Mouse (Mus musculus): ENCODE measurements at regions not wholly inside any gene's neighbourhood (a gene's known extent, or its start where the extent isn't known, plus 50 kb on each side); places are given as distances from the start of the nearest gene placed in this dataset.

DNA sequence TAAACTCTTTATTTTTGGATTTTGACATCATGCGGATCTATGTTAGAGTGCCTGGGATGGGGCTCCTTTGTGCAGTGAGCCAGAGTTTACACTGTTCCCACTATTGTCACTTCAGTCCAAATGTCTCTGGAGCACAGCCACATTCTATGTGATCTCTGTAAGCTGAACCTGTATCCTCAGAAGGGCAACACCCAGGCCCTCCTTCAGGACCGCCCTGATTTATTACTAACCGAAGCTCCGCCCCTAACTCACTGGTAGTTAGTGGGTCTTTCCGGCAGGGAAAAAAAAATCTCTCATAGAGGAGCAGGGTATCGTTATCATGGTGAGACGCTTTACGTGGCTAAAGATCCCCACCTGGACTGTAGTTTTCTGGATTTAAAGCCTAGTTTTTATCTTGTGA lies 263.6 kb downstream of the Mtx2 start:
- Histone ChIP-seq H3K9ac (ENCODE audit: low read depth, low read length) (no peak overlapping the region), H3K4me2 (replicated peaks; ENCODE audit: low read depth, low read length) (peak overlapping the region; percentile 29), H3K27me3 (ENCODE audit: control insufficient read depth, insufficient read depth, low read length) (no peaks in the 10 kb centered on the region), H3K9me3 (ENCODE audit: control insufficient read depth, low read length) (no peaks in the 10 kb centered on the region), H3K4me1 (ENCODE audit: control insufficient read depth, insufficient read depth, low read length) (peaks cover 30% of the 10 kb centered on the region), H3K4me3 (ENCODE audit: low read length) (no peak overlapping the region), H3K27ac (ENCODE audit: low read depth, low read length) (no peak overlapping the region), H3K36me3 (ENCODE audit: control insufficient read depth, insufficient read depth, low read length) (no peaks in the 10 kb centered on the region)
- 9% methylated on average over 8 of the region's 8 CpGs for WGBS
- ATAC-seq (ENCODE audit: low FRiP score, low TSS enrichment), result peak; percentile 75; the same call in 1 of the 2 replicates

DNA sequence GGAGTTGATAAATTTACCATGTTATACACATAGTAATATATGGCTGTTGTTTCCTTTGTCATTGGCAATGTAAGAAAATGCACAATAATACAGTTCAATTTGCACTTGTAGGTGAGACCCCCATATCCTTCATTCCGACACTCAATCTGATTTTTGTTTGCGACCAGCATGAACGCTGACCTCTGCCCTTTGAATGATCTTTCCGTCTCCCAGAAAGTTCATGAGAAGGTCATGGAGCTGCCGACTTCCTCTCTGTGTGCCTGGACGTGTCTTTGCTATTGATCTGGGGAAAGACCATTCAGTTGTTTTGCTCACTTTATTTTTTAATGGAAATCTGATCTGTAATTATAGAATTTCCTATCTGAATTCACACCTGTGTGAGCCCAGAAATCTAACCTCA lies 264.0 kb downstream of the Mtx2 start:
- Histone ChIP-seq H3K27me3 (ENCODE audit: control insufficient read depth, insufficient read depth, low read length) (no peaks in the 10 kb centered on the region), H3K4me1 (ENCODE audit: control insufficient read depth, insufficient read depth, low read length) (peaks cover 30% of the 10 kb centered on the region), H3K9me3 (ENCODE audit: control insufficient read depth, low read length) (no peaks in the 10 kb centered on the region), H3K4me2 (replicated peaks; ENCODE audit: low read depth, low read length) (peak overlapping the region; percentile 29), H3K9ac (ENCODE audit: low read depth, low read length) (no peak overlapping the region), H3K36me3 (ENCODE audit: control insufficient read depth, insufficient read depth, low read length) (no peaks in the 10 kb centered on the region), H3K4me3 (ENCODE audit: low read length) (no peak overlapping the region), H3K27ac (ENCODE audit: low read depth, low read length) (no peak overlapping the region)
- ATAC-seq (ENCODE audit: low FRiP score, low TSS enrichment), result no peak
- 4% methylated on average over 6 of the region's 6 CpGs for WGBS

DNA sequence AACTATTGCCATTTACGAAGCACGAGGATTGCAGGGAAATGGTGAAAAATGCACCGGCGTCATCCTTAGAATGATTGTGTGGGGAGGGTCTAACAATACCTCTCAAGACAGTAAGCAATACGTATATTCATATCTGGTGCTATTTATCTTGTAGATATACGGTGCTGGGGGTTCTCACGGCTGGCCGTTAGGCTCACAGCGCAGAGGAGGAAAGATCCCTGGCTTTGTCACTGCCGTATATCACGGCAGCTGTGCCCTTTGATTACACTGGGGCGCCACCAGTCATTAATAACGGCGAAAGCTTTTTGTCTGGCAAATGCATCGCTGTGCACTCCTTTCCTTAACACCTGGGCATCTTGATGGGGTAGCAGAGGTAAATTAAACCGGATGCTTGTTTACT lies 264.8 kb downstream of the Mtx2 start:
- Histone ChIP-seq H3K27ac (ENCODE audit: low read depth, low read length) (no peak overlapping the region), H3K4me3 (ENCODE audit: low read length) (no peak overlapping the region), H3K36me3 (ENCODE audit: control insufficient read depth, insufficient read depth, low read length) (no peaks in the 10 kb centered on the region), H3K9ac (ENCODE audit: low read depth, low read length) (no peak overlapping the region), H3K9me3 (ENCODE audit: control insufficient read depth, low read length) (no peaks in the 10 kb centered on the region), H3K4me2 (replicated peaks; ENCODE audit: low read depth, low read length) (peak overlapping the region; percentile 15), H3K27me3 (ENCODE audit: control insufficient read depth, insufficient read depth, low read length) (no peaks in the 10 kb centered on the region), H3K4me1 (ENCODE audit: control insufficient read depth, insufficient read depth, low read length) (peaks cover 30% of the 10 kb centered on the region)
- WGBS, result 12% methylated on average over 16 of the region's 16 CpGs
- no peak for ATAC-seq (ENCODE audit: low FRiP score, low TSS enrichment)

DNA sequence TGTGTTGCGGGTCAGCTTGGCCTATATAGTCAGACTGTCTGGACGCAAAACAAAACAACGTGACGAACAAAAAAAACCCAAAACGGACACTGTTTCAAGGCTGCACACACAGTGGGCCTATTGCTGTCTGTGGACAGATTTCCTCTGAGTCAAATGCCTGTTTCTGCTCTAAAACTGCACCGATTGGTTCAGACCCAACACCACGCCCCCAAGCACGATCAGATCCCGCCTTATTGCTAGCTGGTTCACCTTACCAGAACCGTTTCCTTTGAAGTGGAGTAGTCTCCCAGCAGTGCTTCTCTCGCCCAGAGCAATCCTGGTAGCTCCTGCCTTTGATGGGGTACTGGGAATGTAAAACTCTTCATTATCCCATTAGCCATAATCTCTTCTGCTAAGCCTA lies 275.9 kb downstream of the Mtx2 start:
- Histone ChIP-seq H3K27ac (ENCODE audit: low read depth, low read length) (no peak overlapping the region), H3K4me2 (replicated peaks; ENCODE audit: low read depth, low read length) (peak overlapping the region; percentile 25; the same call in 1 of the 2 replicates), H3K4me1 (ENCODE audit: control insufficient read depth, insufficient read depth, low read length) (peaks cover 20% of the 10 kb centered on the region), H3K27me3 (ENCODE audit: control insufficient read depth, insufficient read depth, low read length) (no peaks in the 10 kb centered on the region), H3K36me3 (ENCODE audit: control insufficient read depth, insufficient read depth, low read length) (no peaks in the 10 kb centered on the region), H3K9ac (ENCODE audit: low read depth, low read length) (no peak overlapping the region), H3K9me3 (ENCODE audit: control insufficient read depth, low read length) (no peaks in the 10 kb centered on the region), H3K4me3 (ENCODE audit: low read length) (no peak overlapping the region)
- WGBS, result 23% methylated on average over 11 of the region's 11 CpGs
- ATAC-seq (ENCODE audit: low FRiP score, low TSS enrichment), result peak; percentile 60; the same call in 1 of the 2 replicates

DNA sequence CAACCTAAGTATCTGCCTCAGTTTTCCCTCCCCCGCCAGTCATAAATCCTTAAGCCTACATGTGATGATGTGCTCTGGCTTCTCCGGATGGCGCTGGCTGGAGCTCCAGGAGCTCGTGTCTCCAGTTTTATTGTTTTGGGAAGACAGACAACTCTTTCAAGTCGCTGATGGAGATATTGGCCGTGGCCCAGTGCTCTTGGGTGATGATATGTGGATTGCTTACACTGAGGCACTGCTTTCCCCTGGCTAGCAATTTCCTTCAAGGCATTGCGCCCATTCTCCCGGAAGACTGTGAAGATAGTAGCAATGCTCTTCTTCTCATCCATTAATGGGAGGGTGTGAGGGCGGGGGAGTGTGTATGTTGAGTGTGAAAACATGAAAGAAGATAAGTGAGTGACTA lies 287.1 kb downstream of the Mtx2 start:
- no peak overlapping the region for H3K27ac ChIP-seq (ENCODE audit: low read depth, low read length)
- H3K9me3 ChIP-seq (ENCODE audit: control insufficient read depth, low read length), result no peaks in the 10 kb centered on the region
- 62% methylated on average over 9 of the region's 9 CpGs for WGBS
- no peaks in the 10 kb centered on the region for H3K36me3 ChIP-seq (ENCODE audit: control insufficient read depth, insufficient read depth, low read length)
- 0 out of 2 replicates have a peak, but pooled peaks cover 4% of the 10 kb centered on the region for H3K4me1 ChIP-seq (ENCODE audit: control insufficient read depth, insufficient read depth, low read length)
- no peaks in the 10 kb centered on the region for H3K27me3 ChIP-seq (ENCODE audit: control insufficient read depth, insufficient read depth, low read length)
- H3K4me3 ChIP-seq (ENCODE audit: low read length), result no peak overlapping the region
- no peak for ATAC-seq (ENCODE audit: low FRiP score, low TSS enrichment)
- H3K4me2 ChIP-seq (replicated peaks; ENCODE audit: low read depth, low read length), result no peak overlapping the region
- H3K9ac ChIP-seq (ENCODE audit: low read depth, low read length), result no peak overlapping the region

DNA sequence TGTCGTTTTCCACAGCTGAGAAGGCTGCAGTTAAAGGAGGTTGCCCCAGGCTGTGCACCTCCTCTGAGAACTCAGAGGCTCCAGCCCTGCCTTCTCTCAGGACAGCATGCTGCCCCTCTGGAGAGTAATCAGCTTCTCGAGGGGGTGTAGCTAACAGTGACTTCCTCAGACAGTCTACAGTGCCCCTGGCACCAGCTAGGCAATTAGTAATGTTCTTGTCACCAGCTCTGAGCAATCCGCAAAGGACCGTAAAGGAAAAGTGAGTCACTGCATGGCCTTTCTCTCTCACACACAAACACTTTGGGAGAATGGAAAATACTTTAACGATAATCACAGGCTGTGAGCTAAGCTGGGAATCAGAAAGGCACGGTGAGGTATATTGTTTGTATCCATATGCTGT lies 288.8 kb downstream of the Mtx2 start:
- H3K36me3 ChIP-seq (ENCODE audit: control insufficient read depth, insufficient read depth, low read length), result no peaks in the 10 kb centered on the region
- H3K9me3 ChIP-seq (ENCODE audit: control insufficient read depth, low read length), result no peaks in the 10 kb centered on the region
- H3K9ac ChIP-seq (ENCODE audit: low read depth, low read length), result no peak overlapping the region
- no peak overlapping the region for H3K4me2 ChIP-seq (replicated peaks; ENCODE audit: low read depth, low read length)
- H3K4me3 ChIP-seq (ENCODE audit: low read length), result no peak overlapping the region
- ATAC-seq (ENCODE audit: low FRiP score, low TSS enrichment), result peak; percentile 37; the same call in 1 of the 2 replicates
- H3K27me3 ChIP-seq (ENCODE audit: control insufficient read depth, insufficient read depth, low read length), result no peaks in the 10 kb centered on the region
- 0 out of 2 replicates have a peak, but pooled peaks cover 4% of the 10 kb centered on the region for H3K4me1 ChIP-seq (ENCODE audit: control insufficient read depth, insufficient read depth, low read length)
- WGBS, result 15% methylated on average over 6 of the region's 6 CpGs
- no peak overlapping the region for H3K27ac ChIP-seq (ENCODE audit: low read depth, low read length)

DNA sequence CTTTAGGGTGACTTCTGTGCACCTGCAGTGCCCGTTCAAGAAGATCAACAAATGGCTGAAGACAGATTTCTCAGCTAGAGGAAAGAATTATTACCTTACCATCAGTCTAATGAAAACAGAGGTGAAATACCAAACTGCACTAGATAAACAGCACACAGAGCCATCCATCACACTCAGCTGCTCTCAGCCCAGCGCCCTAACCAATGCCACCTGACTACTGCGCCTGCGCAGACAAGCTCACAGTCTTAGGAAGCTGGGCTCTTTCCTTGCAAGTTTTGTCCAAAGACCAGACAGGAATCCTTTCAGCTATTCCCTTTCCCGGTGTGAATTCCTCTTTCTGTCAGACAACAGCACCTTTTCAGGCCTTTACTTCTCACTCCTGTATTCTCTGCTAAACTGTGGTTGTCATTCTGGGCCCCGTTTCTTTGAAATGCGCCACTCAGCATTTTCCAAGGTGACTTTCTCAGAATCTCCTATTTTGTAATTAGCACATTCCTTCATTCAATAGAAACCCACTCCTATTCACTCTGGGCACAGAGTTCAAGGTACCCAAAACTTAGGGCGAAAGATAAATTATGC lies 292.8 kb downstream of the Mtx2 start:
- WGBS, result 53% methylated on average over 8 of the region's 8 CpGs
- H3K9me3 ChIP-seq (ENCODE audit: control insufficient read depth, low read length), result no peaks in the 10 kb centered on the region
- H3K4me3 ChIP-seq (ENCODE audit: low read length), result no peak overlapping the region
- no peaks in the 10 kb centered on the region for H3K36me3 ChIP-seq (ENCODE audit: control insufficient read depth, insufficient read depth, low read length)
- no peak overlapping the region for H3K27ac ChIP-seq (ENCODE audit: low read depth, low read length)
- no peaks in the 10 kb centered on the region for H3K27me3 ChIP-seq (ENCODE audit: control insufficient read depth, insufficient read depth, low read length)
- H3K4me2 ChIP-seq (replicated peaks; ENCODE audit: low read depth, low read length), result no peak overlapping the region
- peak; percentile 63; the same call in 1 of the 2 replicates for ATAC-seq (ENCODE audit: low FRiP score, low TSS enrichment)
- 0 out of 2 replicates have a peak, but pooled peaks cover 4% of the 10 kb centered on the region for H3K4me1 ChIP-seq (ENCODE audit: control insufficient read depth, insufficient read depth, low read length)
- H3K9ac ChIP-seq (ENCODE audit: low read depth, low read length), result no peak overlapping the region

DNA sequence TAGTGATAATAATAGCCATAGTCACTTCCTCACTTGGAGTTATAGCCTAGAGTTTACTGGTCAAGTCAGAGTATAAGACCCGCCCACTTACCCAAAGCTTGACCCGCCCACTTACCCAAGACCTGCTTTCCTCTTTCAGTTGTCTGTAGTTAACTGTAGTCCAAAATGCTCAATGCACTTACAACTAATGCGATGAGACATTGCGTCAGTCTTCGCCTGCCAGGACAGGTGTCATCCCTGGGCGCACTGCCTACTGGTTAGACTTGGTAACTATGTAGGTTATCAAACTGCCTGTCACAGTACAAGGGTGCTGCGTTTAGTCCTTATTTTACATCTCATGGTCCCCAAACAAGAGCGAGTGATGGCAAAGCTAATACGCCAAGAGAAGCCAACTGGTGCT lies 294.0 kb downstream of the Mtx2 start:
- no peak overlapping the region for H3K4me2 ChIP-seq (replicated peaks; ENCODE audit: low read depth, low read length)
- H3K9ac ChIP-seq (ENCODE audit: low read depth, low read length), result no peak overlapping the region
- no peak for ATAC-seq (ENCODE audit: low FRiP score, low TSS enrichment)
- no peak overlapping the region for H3K4me3 ChIP-seq (ENCODE audit: low read length)
- H3K4me1 ChIP-seq (ENCODE audit: control insufficient read depth, insufficient read depth, low read length), result no peaks in the 10 kb centered on the region
- no peaks in the 10 kb centered on the region for H3K27me3 ChIP-seq (ENCODE audit: control insufficient read depth, insufficient read depth, low read length)
- H3K27ac ChIP-seq (ENCODE audit: low read depth, low read length), result no peak overlapping the region
- H3K9me3 ChIP-seq (ENCODE audit: control insufficient read depth, low read length), result no peaks in the 10 kb centered on the region
- no peaks in the 10 kb centered on the region for H3K36me3 ChIP-seq (ENCODE audit: control insufficient read depth, insufficient read depth, low read length)
- WGBS, result 96% methylated on average over 9 of the region's 9 CpGs

DNA sequence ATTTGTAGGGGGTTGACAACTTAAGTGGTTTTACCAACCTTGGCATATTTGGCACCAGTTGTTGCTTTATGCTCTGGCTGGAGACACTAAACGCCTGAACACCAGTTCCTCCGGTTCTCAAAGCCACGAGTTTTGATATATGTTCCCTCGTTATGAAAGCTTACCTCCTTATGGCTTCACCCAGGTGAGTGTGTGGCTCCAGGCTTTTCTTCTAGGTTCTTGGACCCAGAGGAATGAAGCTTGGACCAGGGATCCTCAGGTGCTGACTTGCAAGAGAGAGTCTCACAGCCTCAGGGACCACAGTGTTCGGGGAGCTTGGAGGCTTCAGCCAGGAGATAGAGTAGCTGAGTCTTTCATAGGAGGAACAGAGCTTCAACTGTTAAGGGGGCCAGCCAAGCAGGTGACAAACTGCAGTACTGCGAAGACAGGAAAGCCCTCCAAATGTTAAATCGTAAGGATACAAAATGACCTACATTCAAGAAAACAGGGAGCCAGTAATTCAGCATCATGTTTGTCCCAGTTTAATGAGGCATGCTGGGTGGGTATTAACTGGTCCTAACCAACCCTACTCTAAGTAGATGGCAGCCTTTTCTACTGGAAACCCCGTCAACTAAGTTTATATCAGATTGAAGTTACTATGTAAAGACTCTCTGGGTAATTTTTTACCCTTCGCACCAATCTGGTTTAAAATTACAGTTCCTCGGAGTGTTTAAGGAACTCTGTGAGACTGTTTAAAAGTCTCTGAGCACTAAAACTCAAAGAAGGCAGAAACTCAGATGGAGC lies 307.9 kb downstream of the Mtx2 start:
- 57% methylated on average over 10 of the region's 10 CpGs for WGBS
- Histone ChIP-seq H3K36me3 (ENCODE audit: control insufficient read depth, insufficient read depth, low read length) (no peaks in the 10 kb centered on the region), H3K9ac (ENCODE audit: low read depth, low read length) (peak overlapping the region; percentile 46), H3K9me3 (ENCODE audit: control insufficient read depth, low read length) (no peaks in the 10 kb centered on the region), H3K27ac (ENCODE audit: low read depth, low read length) (peak overlapping the region; percentile 76), H3K4me1 (ENCODE audit: control insufficient read depth, insufficient read depth, low read length) (peaks cover 10% of the 10 kb centered on the region), H3K27me3 (ENCODE audit: control insufficient read depth, insufficient read depth, low read length) (no peaks in the 10 kb centered on the region; the same call in 1 of the 2 replicates), H3K4me3 (ENCODE audit: low read length) (peak overlapping the region; percentile 24; the same call in 1 of the 2 replicates), H3K4me2 (replicated peaks; ENCODE audit: low read depth, low read length) (peak overlapping the region; percentile 29)
- ATAC-seq (ENCODE audit: low FRiP score, low TSS enrichment), result no peak
